Mouse (Mus musculus) activated CD4-positive, CD25-positive, alpha-beta regulatory T cell, adult 4 months (primary cell): ENCODE data around the gene Arhgdib. TPM values are rescaled to one million over a fixed set of nuclear protein-coding genes. Genes with fewer than 3 reads are reported as not detected.
"Not testable (repeated sequence)": the region's sequence is repeated elsewhere in the genome, so short reads cannot be mapped to it uniquely, and the experiment has no call there.

Experiments used
- ATAC-seq: one replicate; pipeline ENCODE4 v1.8.0; 2017
- polyA plus RNA-seq, 2 experiments: library from polyadenylated mRNA; unstranded; fragments of 100-300 nt; shearing (Covaris generic); gene quantifications; one replicate each; pipeline ENCODE4 v1.2.1; 2017

Arhgdib gene
- polyA plus RNA-seq, 2 experiments from 2014 or later = 2,826 to 2,843 TPM

GRCm38 (mm10) chr6:136887854-136888253, 53.8 kb downstream of the Arhgdib start:
- no peak for ATAC-seq

DNA sequence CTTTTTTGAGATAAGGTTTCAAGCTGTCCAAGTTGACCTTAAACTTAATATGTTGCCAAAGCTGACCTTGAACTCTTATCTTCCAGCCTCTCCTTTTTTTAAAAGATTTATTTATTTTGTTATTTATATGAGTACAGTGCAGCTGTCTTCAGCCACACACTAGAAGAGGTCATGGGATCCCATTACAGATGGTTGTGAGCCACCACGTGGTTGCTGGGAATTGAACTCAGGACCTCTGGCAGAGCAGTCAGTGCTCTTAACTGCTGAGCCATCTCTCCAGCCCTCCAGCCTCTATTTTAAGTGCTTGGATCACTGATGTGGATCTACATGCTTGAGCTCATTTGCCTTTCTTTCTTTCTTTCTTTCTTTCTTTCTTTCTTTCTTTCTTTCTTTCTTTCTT, 56.9 kb downstream of the Arhgdib start:
- ATAC-seq = not testable (repeated sequence)

DNA sequence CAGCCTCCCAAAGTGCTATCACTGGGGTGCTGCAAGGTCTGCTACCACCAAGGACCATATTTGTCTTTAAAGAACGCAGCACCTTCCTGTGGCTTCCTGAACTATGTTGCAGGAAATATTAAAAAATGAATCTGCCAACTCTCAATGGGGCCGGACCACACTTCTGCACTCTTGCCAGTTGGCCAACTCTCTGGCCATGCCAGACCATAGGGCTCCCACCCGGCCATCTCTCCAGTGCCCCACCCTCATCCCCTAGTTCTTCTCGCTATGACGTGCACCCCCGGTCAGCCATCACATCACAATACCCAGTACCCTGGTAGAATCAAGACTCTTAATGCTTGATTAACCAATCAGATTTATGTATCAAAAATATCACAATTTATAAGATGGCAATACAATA, 57.7 kb downstream of the Arhgdib start:
- no peak for ATAC-seq

DNA sequence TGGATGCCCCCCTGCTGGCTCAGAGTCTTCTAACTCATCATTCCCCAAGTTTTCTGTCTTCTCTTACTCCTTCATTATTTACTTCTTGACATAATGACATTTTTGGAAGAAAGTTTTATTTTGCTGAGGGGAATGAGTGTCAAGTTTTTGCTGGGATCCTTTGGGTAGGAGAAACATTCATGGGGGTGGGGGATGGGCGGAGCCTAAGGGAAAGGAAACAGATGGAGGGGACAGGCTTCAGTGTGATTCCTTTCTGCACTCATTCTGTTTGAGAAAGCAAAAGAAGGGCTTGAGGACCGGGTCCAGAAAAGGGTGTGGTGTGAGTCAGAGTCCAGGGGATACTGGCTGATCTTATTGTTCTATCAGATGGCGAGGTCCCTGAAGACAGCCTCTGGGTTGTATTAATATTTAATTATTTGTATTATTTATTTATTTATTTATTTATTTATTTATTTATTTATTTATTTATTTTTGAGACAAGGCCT, 58.2 kb downstream of the Arhgdib start:
- no peak for ATAC-seq

DNA sequence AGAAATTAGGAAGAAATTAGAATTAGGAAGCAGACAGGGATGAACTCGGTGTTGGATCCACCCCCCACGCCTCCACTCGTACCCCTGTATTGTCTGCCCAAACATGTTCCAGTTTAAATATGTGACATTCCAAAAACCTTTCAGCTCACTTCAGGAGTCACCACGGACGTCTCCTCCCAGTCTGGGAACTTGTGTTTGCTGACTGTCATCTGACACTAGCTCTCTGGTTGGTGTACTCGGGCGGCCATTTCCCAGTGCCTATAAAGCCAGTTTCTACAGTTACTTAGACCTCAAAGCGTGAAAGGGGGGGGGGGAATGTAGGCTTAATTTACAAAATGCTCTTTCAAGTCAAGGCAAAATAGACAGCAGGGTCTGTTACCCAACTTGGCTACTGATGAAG, 60.0 kb downstream of the Arhgdib start:
- no peak for ATAC-seq

DNA sequence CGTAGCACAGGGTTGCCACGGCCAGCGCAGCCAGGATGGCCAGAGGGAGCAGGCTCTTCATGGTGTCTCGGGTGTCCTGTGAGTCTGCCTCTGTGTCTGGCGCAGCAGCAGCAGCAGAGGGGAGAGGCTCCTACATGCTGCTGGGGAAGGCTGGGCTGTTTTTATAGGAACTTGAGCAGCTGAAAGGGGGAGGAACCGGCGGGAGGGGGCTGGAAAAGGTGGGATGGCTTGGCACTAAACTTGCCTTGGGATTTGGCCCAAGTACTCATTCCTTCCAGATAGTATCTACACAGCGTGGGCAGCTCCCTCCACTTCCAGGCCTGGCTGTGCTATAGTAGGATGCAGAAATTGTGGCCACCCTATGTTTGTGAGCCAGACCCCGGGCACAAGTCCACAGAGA, 66.0 kb downstream of the Arhgdib start, which contains the start of gene Mgp:
Mgp (minus strand) TSS at position 154 of the 400 bp plus-strand sequence.
- no peak for ATAC-seq

- ATAC-seq = no peak
These were observed 67.1 kb downstream of the Arhgdib start for GRCm38 (mm10) chr6:136874599-136874998.

Other genes starting within 250 kb of the Arhgdib start
- gene Gucy2c, start 160.1 kb downstream of the Arhgdib start, polyA plus RNA-seq = not detected
- gene Hist4h4, start 137.5 kb downstream of the Arhgdib start, polyA plus RNA-seq = 1 to 10 TPM in 1 of 2 experiments, under 1 TPM in 1; 0.96 to 1.2 TPM
- gene H2afj, start 133.7 kb downstream of the Arhgdib start, polyA plus RNA-seq = 100 to 1,000 TPM; 139 to 147 TPM
- gene BC049715, start 114.3 kb downstream of the Arhgdib start, polyA plus RNA-seq = under 1 TPM; 0.48 to 0.60 TPM
- gene Wbp11, start 113.7 kb downstream of the Arhgdib start, polyA plus RNA-seq = 10 to 100 TPM; 57.8 to 58.8 TPM
- not detected for gene Smco3, start 106.4 kb downstream of the Arhgdib start, polyA plus RNA-seq
- 1 to 10 TPM; 1.5 to 1.6 TPM for gene Art4, start 84.2 kb downstream of the Arhgdib start, polyA plus RNA-seq
- not detected for gene Mgp, start 66.1 kb downstream of the Arhgdib start, polyA plus RNA-seq
- gene Erp27, start 19.7 kb downstream of the Arhgdib start, polyA plus RNA-seq = under 1 TPM; 0.50 to 0.54 TPM
- under 1 TPM in 1 of 2 experiments, not detected in 1; 0.05 TPM for gene Pde6h, start 18.1 kb downstream of the Arhgdib start, polyA plus RNA-seq
- not detected for gene Rerg, start 228.6 kb upstream of the Arhgdib start, polyA plus RNA-seq